Mouse (Mus musculus) bone marrow macrophage, adult 2 months (primary cell): ENCODE data around the gene Gtpbp2.

Source experiments
- CTCF ChIP-seq: IDR thresholded peaks from 2 replicates; pipeline ENCODE4 v1.5.1; 2012; ENCODE audit warnings: low read depth, mild to moderate bottlenecking, low read length, moderate library complexity
- POLR2A ChIP-seq: IDR thresholded peaks from 2 replicates; pipeline ENCODE4 v1.6.1; 2012; ENCODE audit warnings: mild to moderate bottlenecking, low read depth, low read length, borderline replicate concordance

- TF ChIP-seq POLR2A (no peak), CTCF (no peak)
Observed at GRCm38 (mm10) chr17:46203078-46203477, 42.2 kb downstream of the Gtpbp2 start.
